Mouse (Mus musculus): ENCODE data around the gene Pfkm. TPM values are rescaled to one million over a fixed set of nuclear protein-coding genes. Genes with fewer than 3 reads are reported as not detected.
A peak's percentile ranks its signal among the peaks of the same experiment; 100 is the strongest.

The Pfkm gene
- polyA plus RNA-seq, 1 experiment from 2014 or later = 69.6 TPM

DNA sequence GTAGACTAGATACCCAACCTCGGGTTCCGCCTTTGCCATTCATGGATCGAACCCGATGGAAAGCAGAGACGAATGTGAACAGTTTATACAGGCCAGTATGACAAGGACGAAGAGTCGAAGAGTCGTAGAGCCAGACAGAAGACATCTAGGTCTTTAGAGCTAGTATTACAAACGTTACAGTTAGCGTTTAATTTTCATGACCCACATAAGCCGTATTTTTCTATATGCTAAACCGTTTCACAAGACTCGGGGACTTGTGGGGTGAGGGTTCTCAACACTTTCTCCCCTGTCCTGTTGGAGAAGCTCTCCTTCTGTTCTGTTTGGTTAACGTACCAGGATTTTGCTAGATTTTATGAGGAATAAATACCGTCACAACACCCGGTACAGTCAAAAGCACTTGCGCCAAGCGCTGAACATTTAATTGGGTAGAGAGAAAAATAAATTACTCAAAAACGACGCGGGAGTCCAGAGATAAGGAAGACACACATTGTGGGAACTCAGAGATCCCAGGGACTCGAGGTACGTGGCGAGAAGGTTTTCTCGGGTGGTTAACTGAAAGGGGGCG, 88.3 kb downstream of the Pfkm start:
- H3K36me3 ChIP-seq (ENCODE audit: control insufficient read depth, insufficient read depth, low read length) = no peaks in the 10 kb centered on the region
- H3K9ac ChIP-seq (ENCODE audit: low read depth, low read length) = peak overlapping the region; percentile 41; the same call in 1 of the 2 replicates
- no peaks in the 10 kb centered on the region for H3K4me1 ChIP-seq (ENCODE audit: control insufficient read depth, insufficient read depth, low read length)
- H3K4me3 ChIP-seq (ENCODE audit: low read depth, low read length) = peak overlapping the region; percentile 55
- ATAC-seq (ENCODE audit: low read depth) (no peak), DNase-seq (ENCODE audit: low spot score) (no peak)
- H3K27ac ChIP-seq (replicated peaks; ENCODE audit: low read depth, low read length) = peak overlapping the region; percentile 65; the same call in 1 of the 2 replicates
- H3K9me3 ChIP-seq (ENCODE audit: control insufficient read depth, low read length) = no peaks in the 10 kb centered on the region
- whole genome bisulfite sequencing = 6% methylated on average over 26 of the region's 26 CpGs
- H3K27me3 ChIP-seq (replicated peaks; ENCODE audit: control insufficient read depth, insufficient read depth, low read length) = peaks cover 12% of the 10 kb centered on the region
- H3K4me2 ChIP-seq (ENCODE audit: low read depth, low read length) = peak overlapping the region; percentile 62

- whole genome bisulfite sequencing = under 1% methylated on average over 27 of the region's 30 CpGs
- Histone ChIP-seq H3K9ac (ENCODE audit: low read depth, low read length) (peak overlapping the region; percentile 41; the same call in 1 of the 2 replicates), H3K9me3 (ENCODE audit: control insufficient read depth, low read length) (no peaks in the 10 kb centered on the region), H3K4me2 (ENCODE audit: low read depth, low read length) (peak overlapping the region; percentile 62), H3K4me1 (ENCODE audit: control insufficient read depth, insufficient read depth, low read length) (no peaks in the 10 kb centered on the region), H3K27me3 (replicated peaks; ENCODE audit: control insufficient read depth, insufficient read depth, low read length) (peaks cover 12% of the 10 kb centered on the region), H3K4me3 (ENCODE audit: low read depth, low read length) (peak overlapping the region; percentile 55), H3K36me3 (ENCODE audit: control insufficient read depth, insufficient read depth, low read length) (no peaks in the 10 kb centered on the region), H3K27ac (replicated peaks; ENCODE audit: low read depth, low read length) (peak overlapping the region; percentile 65; the same call in 1 of the 2 replicates)
- DNase-seq (ENCODE audit: low spot score) (peak; percentile 94), ATAC-seq (ENCODE audit: low read depth) (peak; percentile 98)
These were observed 88.8 kb downstream of the Pfkm start for GRCm38 (mm10) chr15:98181132-98181711.

Other genes starting within 250 kb of the Pfkm start
- 30.8 and 31.7 TPM in 2 replicates for gene Hdac7, start 248.1 kb upstream of the Pfkm start, polyA plus RNA-seq (2014; fragmentation: Nextera tagmentation; extraction: Ambion mirVana)
- 2.9 and 3.6 TPM in 2 replicates for gene Vdr, start 182.0 kb upstream of the Pfkm start, polyA plus RNA-seq (2014; fragmentation: Nextera tagmentation; extraction: Ambion mirVana)
- 47.2 and 51.6 TPM in 2 replicates for gene Tmem106c, start 128.4 kb upstream of the Pfkm start, polyA plus RNA-seq (2014; fragmentation: Nextera tagmentation; extraction: Ambion mirVana)
- gene Col2a1, start 87.9 kb upstream of the Pfkm start, polyA plus RNA-seq (2014; fragmentation: Nextera tagmentation; extraction: Ambion mirVana) = 372 and 595 TPM in 2 replicates
- 27.2 and 29.4 TPM in 2 replicates for gene Senp1, start 1.2 kb downstream of the Pfkm start, polyA plus RNA-seq (2014; fragmentation: Nextera tagmentation; extraction: Ambion mirVana)
- gene Asb8, start 73.0 kb downstream of the Pfkm start, polyA plus RNA-seq (2014; fragmentation: Nextera tagmentation; extraction: Ambion mirVana) = 58.4 and 62.5 TPM in 2 replicates
- gene Ccdc184, start 74.6 kb downstream of the Pfkm start, polyA plus RNA-seq (2014; fragmentation: Nextera tagmentation; extraction: Ambion mirVana) = 2.0 and 2.5 TPM in 2 replicates
- not detected in 2 replicates for gene Olfr288, start 103.0 kb downstream of the Pfkm start, polyA plus RNA-seq (2014; fragmentation: Nextera tagmentation; extraction: Ambion mirVana)
- gene Gm44579, start 128.4 kb downstream of the Pfkm start, polyA plus RNA-seq (2014; fragmentation: Nextera tagmentation; extraction: Ambion mirVana) = not detected in 2 replicates
- gene Olfr287, start 128.5 kb downstream of the Pfkm start, polyA plus RNA-seq (2014; fragmentation: Nextera tagmentation; extraction: Ambion mirVana) = not detected in 2 replicates
- gene Olfr286, start 141.9 kb downstream of the Pfkm start, polyA plus RNA-seq (2014; fragmentation: Nextera tagmentation; extraction: Ambion mirVana) = not detected in 2 replicates
- gene H1fnt, start 164.7 kb downstream of the Pfkm start, polyA plus RNA-seq (2014; fragmentation: Nextera tagmentation; extraction: Ambion mirVana) = not detected in 2 replicates
- gene Zfp641, start 203.6 kb downstream of the Pfkm start, polyA plus RNA-seq (2014; fragmentation: Nextera tagmentation; extraction: Ambion mirVana) = 1.0 TPM in 2 replicates
- 0.03 and 0.04 TPM in 2 replicates for gene Olfr285, start 224.8 kb downstream of the Pfkm start, polyA plus RNA-seq (2014; fragmentation: Nextera tagmentation; extraction: Ambion mirVana)
- 0.43 TPM in 1 of 2 replicates, not detected in the other for gene Olfr284, start 248.4 kb downstream of the Pfkm start, polyA plus RNA-seq (2014; fragmentation: Nextera tagmentation; extraction: Ambion mirVana)

Data from embryonic facial prominence, embryonic 14.5 days (tissue).